Mouse (Mus musculus): ENCODE measurements around the gene Med29. TPM values are rescaled to one million over a fixed set of nuclear protein-coding genes. Genes with fewer than 3 reads are reported as not detected.
A peak's percentile ranks its signal among the peaks of the same experiment; 100 is the strongest.

The Med29 gene
- polyA plus RNA-seq, 1 experiment from 2014 or later = 47.2 TPM

DNA sequence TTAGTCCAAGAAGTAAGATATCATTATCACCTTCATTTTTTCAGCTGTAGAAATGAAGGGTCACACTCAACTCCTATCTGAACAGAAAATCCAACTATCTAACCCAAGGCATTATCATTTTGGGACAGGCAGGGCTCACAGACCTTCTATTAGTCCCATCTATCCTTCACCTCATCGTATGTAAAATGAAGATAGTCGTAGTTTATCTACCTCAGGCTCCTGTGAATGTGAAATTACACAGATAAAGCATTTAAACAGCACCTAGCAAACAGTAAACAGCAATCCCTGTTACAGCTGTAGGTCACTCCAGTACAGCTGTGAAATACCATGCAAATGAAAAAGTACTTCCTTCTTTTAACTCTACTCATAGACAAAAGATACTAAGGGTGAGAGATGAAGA is 39.7 kb upstream of the Med29 start:
- no peaks in the 10 kb centered on the region for H3K27me3 ChIP-seq (replicated peaks; ENCODE audit: control insufficient read depth, insufficient read depth, low read length)
- H3K4me2 ChIP-seq (ENCODE audit: low read length) = no peak overlapping the region
- no peak overlapping the region for H3K4me3 ChIP-seq (ENCODE audit: low read length)
- no peak overlapping the region for H3K9ac ChIP-seq (ENCODE audit: low read depth, low read length)
- WGBS = 99% methylated on average over 2 of the region's 2 CpGs
- no peak for ATAC-seq
- H3K36me3 ChIP-seq (ENCODE audit: control insufficient read depth, insufficient read depth, low read length) = no peaks in the 10 kb centered on the region
- H3K9me3 ChIP-seq (ENCODE audit: control insufficient read depth, low read length) = no peaks in the 10 kb centered on the region
- H3K27ac ChIP-seq (ENCODE audit: low read depth, low read length) = no peak overlapping the region
- peaks cover 34% of the 10 kb centered on the region for H3K4me1 ChIP-seq (ENCODE audit: control insufficient read depth, insufficient read depth, low read depth, low read length)

- no peak overlapping the region for H3K4me2 ChIP-seq (ENCODE audit: low read length)
- H3K4me3 ChIP-seq (ENCODE audit: low read length) = no peak overlapping the region
- peaks cover 34% of the 10 kb centered on the region for H3K4me1 ChIP-seq (ENCODE audit: control insufficient read depth, insufficient read depth, low read depth, low read length)
- H3K27ac ChIP-seq (ENCODE audit: low read depth, low read length) = no peak overlapping the region
- 90% methylated on average over 1 of the region's 1 CpGs for WGBS
- no peak overlapping the region for H3K9ac ChIP-seq (ENCODE audit: low read depth, low read length)
- H3K27me3 ChIP-seq (replicated peaks; ENCODE audit: control insufficient read depth, insufficient read depth, low read length) = no peaks in the 10 kb centered on the region
- no peaks in the 10 kb centered on the region for H3K36me3 ChIP-seq (ENCODE audit: control insufficient read depth, insufficient read depth, low read length)
- H3K9me3 ChIP-seq (ENCODE audit: control insufficient read depth, low read length) = no peaks in the 10 kb centered on the region
- no peak for ATAC-seq
Observed at GRCm38 (mm10) chr7:28430512-28430911, 38.0 kb upstream of the Med29 start.

- no peak for ATAC-seq
- no peaks in the 10 kb centered on the region for H3K9me3 ChIP-seq (ENCODE audit: control insufficient read depth, low read length)
- peaks cover 8% of the 10 kb centered on the region for H3K4me1 ChIP-seq (ENCODE audit: control insufficient read depth, insufficient read depth, low read depth, low read length)
- H3K36me3 ChIP-seq (ENCODE audit: control insufficient read depth, insufficient read depth, low read length) = peaks cover 8% of the 10 kb centered on the region
- H3K4me2 ChIP-seq (ENCODE audit: low read length) = no peak overlapping the region
- no peaks in the 10 kb centered on the region for H3K27me3 ChIP-seq (replicated peaks; ENCODE audit: control insufficient read depth, insufficient read depth, low read length)
- H3K27ac ChIP-seq (ENCODE audit: low read depth, low read length) = no peak overlapping the region
- no peak overlapping the region for H3K9ac ChIP-seq (ENCODE audit: low read depth, low read length)
- no peak overlapping the region for H3K4me3 ChIP-seq (ENCODE audit: low read length)
Observed at GRCm38 (mm10) chr7:28427738-28428137, 35.2 kb upstream of the Med29 start.

DNA sequence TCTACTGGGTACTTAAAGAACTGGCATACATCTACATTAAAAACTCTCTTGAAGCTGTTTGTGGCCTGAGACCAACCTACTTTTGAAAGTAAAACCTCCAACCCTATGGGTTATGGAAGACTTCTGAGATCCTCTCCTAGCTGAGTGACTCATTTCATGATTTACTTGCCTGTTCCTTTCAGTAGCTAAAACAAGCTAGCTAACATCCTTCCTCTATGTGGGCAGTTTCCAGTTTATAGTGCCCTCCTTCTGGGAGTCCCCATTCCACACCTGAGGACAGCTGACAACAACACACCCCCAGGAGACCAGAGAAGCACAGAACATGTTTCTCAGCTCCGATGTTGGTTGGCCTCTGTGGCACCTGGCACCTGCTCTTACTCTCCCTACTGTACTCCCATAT is 30.5 kb upstream of the Med29 start:
- Histone ChIP-seq H3K4me2 (ENCODE audit: low read length) (no peak overlapping the region), H3K27ac (ENCODE audit: low read depth, low read length) (no peak overlapping the region), H3K9me3 (ENCODE audit: control insufficient read depth, low read length) (no peaks in the 10 kb centered on the region), H3K27me3 (replicated peaks; ENCODE audit: control insufficient read depth, insufficient read depth, low read length) (no peaks in the 10 kb centered on the region), H3K9ac (ENCODE audit: low read depth, low read length) (no peak overlapping the region), H3K4me3 (ENCODE audit: low read length) (no peak overlapping the region), H3K36me3 (ENCODE audit: control insufficient read depth, insufficient read depth, low read length) (peaks cover 18% of the 10 kb centered on the region), H3K4me1 (ENCODE audit: control insufficient read depth, insufficient read depth, low read depth, low read length) (no peaks in the 10 kb centered on the region)
- ATAC-seq = no peak
- WGBS = 92% methylated on average over 1 of the region's 1 CpGs

DNA sequence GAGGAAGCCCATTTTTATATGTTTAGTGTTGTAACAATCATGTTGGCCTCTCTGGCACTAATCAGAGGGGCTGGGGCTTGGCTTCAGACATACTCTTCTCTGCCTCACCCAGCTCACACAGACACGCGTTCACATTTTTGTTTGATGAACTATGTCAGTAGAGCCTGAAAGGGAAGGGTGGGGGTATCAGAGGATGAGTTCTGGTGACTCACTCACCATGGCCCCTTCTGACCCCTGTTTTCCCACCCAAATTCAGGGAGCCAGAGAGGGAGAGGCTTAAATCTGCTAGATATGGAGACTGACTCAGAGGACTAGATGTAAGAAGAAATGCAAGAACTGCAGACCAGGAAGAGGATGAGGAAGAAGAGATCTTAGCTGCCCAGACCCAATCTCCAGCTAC is 26.9 kb upstream of the Med29 start:
- no peak overlapping the region for H3K4me3 ChIP-seq (ENCODE audit: low read length)
- no peaks in the 10 kb centered on the region for H3K9me3 ChIP-seq (ENCODE audit: control insufficient read depth, low read length)
- no peak for ATAC-seq
- 100% methylated on average over 2 of the region's 2 CpGs for WGBS
- H3K4me2 ChIP-seq (ENCODE audit: low read length) = no peak overlapping the region
- H3K36me3 ChIP-seq (ENCODE audit: control insufficient read depth, insufficient read depth, low read length) = peaks cover 22% of the 10 kb centered on the region
- no peaks in the 10 kb centered on the region for H3K4me1 ChIP-seq (ENCODE audit: control insufficient read depth, insufficient read depth, low read depth, low read length)
- H3K9ac ChIP-seq (ENCODE audit: low read depth, low read length) = no peak overlapping the region
- H3K27me3 ChIP-seq (replicated peaks; ENCODE audit: control insufficient read depth, insufficient read depth, low read length) = no peaks in the 10 kb centered on the region
- no peak overlapping the region for H3K27ac ChIP-seq (ENCODE audit: low read depth, low read length)

DNA sequence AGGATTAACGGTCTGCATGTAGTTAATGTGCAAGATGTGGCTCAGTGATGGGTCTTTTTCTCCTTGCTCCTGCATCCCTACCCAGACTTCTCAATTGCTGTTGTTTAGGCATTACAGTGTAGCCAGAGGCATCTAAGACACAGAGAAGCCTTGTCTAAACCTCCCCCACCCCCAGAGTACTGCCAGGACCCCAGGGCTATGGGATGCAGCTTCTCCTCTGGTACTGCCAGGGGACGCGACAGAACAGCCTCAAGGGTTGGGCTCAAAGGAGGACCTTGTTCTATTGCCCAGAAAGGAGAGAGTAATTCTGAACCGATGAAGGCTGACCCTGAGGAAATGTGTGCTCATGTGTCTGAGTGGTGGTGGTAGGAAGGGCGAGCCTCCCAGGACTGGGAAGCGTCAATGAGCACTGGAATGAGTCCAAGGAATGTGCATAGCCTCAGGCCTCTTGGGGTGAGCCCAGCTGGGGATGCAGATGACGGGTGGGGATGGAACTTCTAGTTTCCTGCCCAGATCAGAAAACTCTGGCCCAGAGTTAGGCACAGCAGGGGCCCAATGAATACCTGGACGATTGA is 25.7 kb upstream of the Med29 start:
- ATAC-seq = peak; percentile 71
- no peaks in the 10 kb centered on the region for H3K9me3 ChIP-seq (ENCODE audit: control insufficient read depth, low read length)
- no peak overlapping the region for H3K4me3 ChIP-seq (ENCODE audit: low read length)
- H3K4me2 ChIP-seq (ENCODE audit: low read length) = no peak overlapping the region
- no peaks in the 10 kb centered on the region for H3K27me3 ChIP-seq (replicated peaks; ENCODE audit: control insufficient read depth, insufficient read depth, low read length)
- H3K9ac ChIP-seq (ENCODE audit: low read depth, low read length) = no peak overlapping the region
- 66% methylated on average over 8 of the region's 8 CpGs for WGBS
- no peak overlapping the region for H3K27ac ChIP-seq (ENCODE audit: low read depth, low read length)
- H3K36me3 ChIP-seq (ENCODE audit: control insufficient read depth, insufficient read depth, low read length) = peaks cover 25% of the 10 kb centered on the region
- H3K4me1 ChIP-seq (ENCODE audit: control insufficient read depth, insufficient read depth, low read depth, low read length) = no peaks in the 10 kb centered on the region

- H3K4me1 ChIP-seq (ENCODE audit: control insufficient read depth, insufficient read depth, low read depth, low read length) = no peaks in the 10 kb centered on the region
- ATAC-seq = no peak
- no peak overlapping the region for H3K9ac ChIP-seq (ENCODE audit: low read depth, low read length)
- H3K27me3 ChIP-seq (replicated peaks; ENCODE audit: control insufficient read depth, insufficient read depth, low read length) = no peaks in the 10 kb centered on the region
- H3K27ac ChIP-seq (ENCODE audit: low read depth, low read length) = no peak overlapping the region
- H3K4me2 ChIP-seq (ENCODE audit: low read length) = no peak overlapping the region
- H3K4me3 ChIP-seq (ENCODE audit: low read length) = no peak overlapping the region
- H3K36me3 ChIP-seq (ENCODE audit: control insufficient read depth, insufficient read depth, low read length) = peaks cover 21% of the 10 kb centered on the region
- no peaks in the 10 kb centered on the region for H3K9me3 ChIP-seq (ENCODE audit: control insufficient read depth, low read length)
Observed at GRCm38 (mm10) chr7:28417368-28417767, 24.9 kb upstream of the Med29 start.

GRCm38 (mm10) chr7:28412826-28413225 is 20.3 kb upstream of the Med29 start:
- no peak for ATAC-seq
- Histone ChIP-seq H3K27ac (ENCODE audit: low read depth, low read length) (no peak overlapping the region), H3K9ac (ENCODE audit: low read depth, low read length) (no peak overlapping the region), H3K4me1 (ENCODE audit: control insufficient read depth, insufficient read depth, low read depth, low read length) (no peaks in the 10 kb centered on the region), H3K27me3 (replicated peaks; ENCODE audit: control insufficient read depth, insufficient read depth, low read length) (no peaks in the 10 kb centered on the region), H3K36me3 (ENCODE audit: control insufficient read depth, insufficient read depth, low read length) (peaks cover 23% of the 10 kb centered on the region), H3K9me3 (ENCODE audit: control insufficient read depth, low read length) (no peaks in the 10 kb centered on the region), H3K4me3 (ENCODE audit: low read length) (no peak overlapping the region), H3K4me2 (ENCODE audit: low read length) (no peak overlapping the region)
- 88% methylated on average over 4 of the region's 4 CpGs for WGBS

DNA sequence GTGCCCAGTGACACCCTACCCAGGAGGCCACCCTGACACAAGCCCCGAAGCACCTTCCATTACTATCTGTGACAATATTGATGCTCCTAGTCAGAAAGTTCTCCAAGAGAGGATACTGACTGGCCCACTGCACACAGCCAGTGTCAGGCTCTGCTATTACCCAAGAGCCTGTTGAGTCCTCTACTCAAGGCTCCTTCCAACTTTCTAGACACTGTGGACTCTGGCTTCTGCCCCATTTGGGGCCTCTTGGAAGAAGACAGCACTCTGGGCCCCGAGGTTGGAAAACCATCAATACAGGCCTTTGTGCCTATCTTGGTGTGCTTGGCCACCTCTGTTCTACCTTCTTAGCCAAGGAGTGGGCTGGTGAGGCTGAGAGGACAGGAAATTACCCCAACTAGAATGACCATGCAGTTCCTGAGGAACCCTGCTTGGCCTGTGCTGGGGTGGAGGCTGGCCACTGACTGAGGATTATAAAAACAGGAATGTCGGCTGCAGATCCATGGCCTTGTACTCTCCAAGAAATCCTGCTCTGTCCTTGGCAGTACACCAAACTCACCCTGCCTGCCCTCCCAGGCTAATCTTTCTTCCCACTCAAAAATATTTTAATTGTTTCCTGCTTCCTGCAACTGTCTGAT is 18.4 kb upstream of the Med29 start:
- H3K4me2 ChIP-seq (ENCODE audit: low read length) = no peak overlapping the region
- WGBS = 95% methylated on average over 3 of the region's 3 CpGs
- no peak overlapping the region for H3K4me3 ChIP-seq (ENCODE audit: low read length)
- ATAC-seq = no peak
- peaks cover 40% of the 10 kb centered on the region for H3K36me3 ChIP-seq (ENCODE audit: control insufficient read depth, insufficient read depth, low read length)
- no peaks in the 10 kb centered on the region for H3K9me3 ChIP-seq (ENCODE audit: control insufficient read depth, low read length)
- no peak overlapping the region for H3K9ac ChIP-seq (ENCODE audit: low read depth, low read length)
- H3K27ac ChIP-seq (ENCODE audit: low read depth, low read length) = no peak overlapping the region
- no peaks in the 10 kb centered on the region for H3K27me3 ChIP-seq (replicated peaks; ENCODE audit: control insufficient read depth, insufficient read depth, low read length)
- H3K4me1 ChIP-seq (ENCODE audit: control insufficient read depth, insufficient read depth, low read depth, low read length) = no peaks in the 10 kb centered on the region
